Mouse (Mus musculus) heart, postnatal 0 days (tissue): Measurements from ENCODE around the gene Pimreg.

Source experiments
- CTCF ChIP-seq: IDR thresholded peaks from 2 replicates; pipeline ENCODE4 v1.5.1; 2016; ENCODE audit warnings: antibody characterized with exemption, control low read depth, low read depth
- EP300 ChIP-seq: IDR thresholded peaks from 2 replicates; pipeline ENCODE4 v1.6.1; 2016; ENCODE audit warnings: antibody characterized with exemption, low read depth

DNA sequence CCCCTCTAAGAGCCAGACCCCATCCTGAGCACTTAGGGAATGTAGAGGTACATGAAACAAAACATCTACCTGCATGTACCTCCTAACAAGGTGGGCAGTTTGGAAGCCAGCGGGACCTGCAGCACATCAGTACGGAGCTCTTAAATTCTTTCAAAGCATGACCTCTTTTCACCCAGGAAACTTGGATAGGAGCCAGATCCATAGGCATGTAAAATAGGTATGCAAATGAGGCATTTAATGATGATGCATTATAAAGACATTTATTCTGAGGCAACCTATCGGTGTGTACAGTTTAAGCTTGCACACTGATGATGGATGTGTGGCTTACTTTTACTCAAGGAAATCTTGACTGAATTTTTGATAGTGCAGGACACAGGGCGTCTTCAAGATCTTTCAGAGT, 27.2 kb upstream of the Pimreg start:
- no peak for TF ChIP-seq CTCF
- no peak for TF ChIP-seq EP300
